Mouse (Mus musculus) small intestine, adult 2 months (tissue): ENCODE results near the gene Trmu. TPM values are rescaled to one million over a fixed set of nuclear protein-coding genes. Genes with fewer than 3 reads are reported as not detected.

Experiments used
- H3K27ac ChIP-seq: fragments of 200-500 bp; 2 replicates; pipeline ENCODE4 v1.5.1; 2012; ENCODE audit warnings: low read depth, low read length, control low read depth, inconsistent platforms; ENCODE audit not compliant: insufficient read depth
- H3K27me3 ChIP-seq: fragments of 200-500 bp; 2 replicates; pipeline ENCODE4 v1.6.1; 2012; ENCODE audit warnings: mild to moderate bottlenecking, moderate library complexity, low read length, inconsistent platforms; ENCODE audit not compliant: control insufficient read depth, insufficient read depth
- H3K36me3 ChIP-seq: fragments of 200-500 bp; 2 replicates; pipeline ENCODE4 v1.6.1; 2012; ENCODE audit warnings: mild to moderate bottlenecking, low read length, control low read depth, inconsistent platforms; ENCODE audit not compliant: control insufficient read depth, insufficient read depth
- H3K4me1 ChIP-seq: fragments of 200-500 bp; 2 replicates; pipeline ENCODE4 v1.6.1; 2012; ENCODE audit warnings: low read length, inconsistent platforms, mixed read lengths; ENCODE audit not compliant: control insufficient read depth, insufficient read depth, insufficient read length
- H3K4me3 ChIP-seq: fragments of 200-500 bp; 2 replicates; pipeline ENCODE4 v1.5.1; 2012; ENCODE audit warnings: low read depth, mild to moderate bottlenecking, control low read depth, inconsistent platforms, low read length, moderate library complexity
- CTCF ChIP-seq: fragments of 200-500 bp; IDR thresholded peaks from 2 replicates; pipeline ENCODE4 v1.5.1; 2012; ENCODE audit warnings: low read depth, mild to moderate bottlenecking, control low read depth, inconsistent platforms, low read length, moderate library complexity, mixed read lengths; ENCODE audit not compliant: insufficient replicate concordance, insufficient read length; ENCODE audit errors: extremely low read depth
- POLR2A ChIP-seq: fragments of 200-500 bp; IDR thresholded peaks from 2 replicates; pipeline ENCODE4 v1.6.1; 2012; ENCODE audit warnings: low read depth, mild to moderate bottlenecking, control low read depth, inconsistent platforms, low read length, moderate library complexity
- WGBS: fragments of 180-500 bp; shearing (Covaris S2); methylation state at CpG from one replicate; pipeline ENCODE4 v1.1.7; 2018; 5-methylcytosine and 5-hydroxymethylcytosine counted together
- polyA plus RNA-seq: library from polyadenylated mRNA; depleted of rRNA; stranded (reverse); fragments of >200 nt; gene quantifications from 2 replicates; pipeline ENCODE4 v1.2.3, GENCODE M21; 2012

Gene Trmu
- polyA plus RNA-seq, 1 experiment, result 16.0 TPM

GRCm38 (mm10) chr15:85893871-85894270 lies 14.8 kb downstream of the Trmu start:
- 92% methylated on average over 7 of the region's 7 CpGs for WGBS
- Histone ChIP-seq H3K27ac (no peak overlapping the region), H3K4me3 (no peak overlapping the region), H3K36me3 (peaks cover 54% of the 10 kb centered on the region), H3K27me3 (no peaks in the 10 kb centered on the region), H3K4me1 (no peaks in the 10 kb centered on the region)
- TF ChIP-seq POLR2A, result no peak

DNA sequence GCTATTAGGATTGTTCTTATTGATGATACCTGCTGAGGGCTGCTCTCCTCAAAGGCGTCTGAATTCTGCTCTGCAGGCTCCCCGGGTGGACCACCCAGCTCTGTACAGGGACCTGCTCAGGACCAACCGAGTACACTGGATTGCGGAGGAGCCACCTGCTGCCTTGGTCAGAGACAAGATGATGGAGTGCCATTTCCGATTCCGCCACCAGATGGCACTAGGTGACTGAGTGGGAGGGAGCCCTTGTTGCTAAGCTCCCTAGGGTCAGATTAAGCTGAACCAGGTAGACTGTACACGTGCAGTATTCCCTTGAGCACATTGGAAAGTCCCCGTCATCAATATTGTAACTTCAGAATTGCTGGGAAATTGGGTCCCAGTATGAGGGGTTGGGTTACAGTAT lies 17.2 kb downstream of the Trmu start:
- Histone ChIP-seq H3K4me3 (no peak overlapping the region), H3K27me3 (no peaks in the 10 kb centered on the region), H3K27ac (no peak overlapping the region), H3K36me3 (peaks cover 42% of the 10 kb centered on the region), H3K4me1 (no peaks in the 10 kb centered on the region)
- WGBS, result 17% methylated on average over 8 of the region's 8 CpGs
- TF ChIP-seq CTCF (peak; percentile 90; the same call in 1 of the 2 replicates), POLR2A (no peak)

DNA sequence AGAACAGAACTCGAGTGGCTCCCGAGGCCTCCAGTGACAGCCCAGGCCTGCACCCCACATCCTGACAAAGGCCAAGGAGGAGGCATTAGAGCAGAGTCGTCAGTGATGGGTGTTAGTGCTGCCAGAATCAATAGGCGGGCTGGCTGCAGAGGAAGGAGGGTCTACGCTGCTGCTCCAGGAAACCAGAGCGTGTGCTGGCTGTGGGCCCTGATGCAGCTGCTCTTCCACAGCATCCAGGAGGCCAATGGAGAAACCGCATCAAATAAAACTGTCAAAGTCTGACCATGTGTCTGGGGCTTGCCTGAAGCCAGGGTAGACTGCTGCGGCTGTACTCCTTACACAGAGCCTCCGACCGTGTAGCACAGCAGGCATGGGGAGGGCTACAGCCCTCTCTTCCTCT lies 18.0 kb downstream of the Trmu start:
- Histone ChIP-seq H3K4me1 (no peaks in the 10 kb centered on the region), H3K27me3 (no peaks in the 10 kb centered on the region), H3K4me3 (no peak overlapping the region), H3K27ac (no peak overlapping the region), H3K36me3 (peaks cover 41% of the 10 kb centered on the region)
- TF ChIP-seq POLR2A (no peak), CTCF (no peak)
- WGBS, result 91% methylated on average over 10 of the region's 10 CpGs

DNA sequence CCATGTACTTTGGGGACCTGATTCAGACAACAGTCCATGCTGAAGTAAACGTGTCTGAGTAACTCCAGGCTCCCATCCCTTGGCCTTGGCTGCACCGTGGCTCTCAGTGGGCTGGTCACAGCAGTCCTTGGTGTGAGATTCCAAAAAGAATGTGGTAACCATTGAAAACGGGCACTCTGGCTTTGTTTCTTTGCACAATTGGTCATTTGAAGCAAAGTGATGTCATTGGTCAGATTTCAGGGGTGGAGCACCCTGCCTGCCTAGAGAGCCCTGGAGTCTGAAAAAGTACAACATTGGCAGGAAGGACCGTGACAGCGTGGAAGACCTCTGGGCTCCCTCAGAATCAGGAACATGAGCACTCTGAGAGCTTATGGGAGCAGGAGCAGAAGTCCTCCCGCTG lies 20.3 kb downstream of the Trmu start:
- no peak overlapping the region for H3K27ac ChIP-seq
- no peaks in the 10 kb centered on the region for H3K27me3 ChIP-seq
- no peak for TF ChIP-seq POLR2A
- no peak for TF ChIP-seq CTCF
- WGBS, result 81% methylated on average over 6 of the region's 6 CpGs
- no peaks in the 10 kb centered on the region for H3K4me1 ChIP-seq
- H3K4me3 ChIP-seq, result no peak overlapping the region
- H3K36me3 ChIP-seq, result peaks cover 21% of the 10 kb centered on the region

DNA sequence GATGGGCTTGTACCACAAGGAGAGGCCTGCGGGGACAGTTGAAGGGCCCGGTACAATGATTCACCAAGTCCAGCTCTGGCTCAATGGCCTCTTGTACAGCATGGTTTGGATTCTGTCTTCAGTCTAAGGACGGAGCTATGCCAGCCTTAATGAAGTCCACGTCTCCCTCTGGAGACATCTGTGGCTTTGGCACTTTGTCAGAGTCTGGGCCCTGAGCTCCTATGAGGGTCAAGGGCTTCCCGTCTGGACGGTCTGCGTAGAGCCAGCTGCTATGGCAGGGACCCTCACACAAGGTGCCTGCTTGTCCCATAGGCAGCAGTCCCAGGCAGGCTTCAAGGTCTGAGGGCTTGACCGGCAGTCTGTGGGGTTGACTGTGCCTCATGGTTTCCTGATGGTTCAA lies 21.2 kb downstream of the Trmu start:
- H3K4me1 ChIP-seq, result no peaks in the 10 kb centered on the region
- TF ChIP-seq POLR2A (no peak), CTCF (no peak)
- H3K27ac ChIP-seq, result no peak overlapping the region
- WGBS, result 82% methylated on average over 8 of the region's 8 CpGs
- peaks cover 17% of the 10 kb centered on the region for H3K36me3 ChIP-seq
- no peaks in the 10 kb centered on the region for H3K27me3 ChIP-seq
- no peak overlapping the region for H3K4me3 ChIP-seq

DNA sequence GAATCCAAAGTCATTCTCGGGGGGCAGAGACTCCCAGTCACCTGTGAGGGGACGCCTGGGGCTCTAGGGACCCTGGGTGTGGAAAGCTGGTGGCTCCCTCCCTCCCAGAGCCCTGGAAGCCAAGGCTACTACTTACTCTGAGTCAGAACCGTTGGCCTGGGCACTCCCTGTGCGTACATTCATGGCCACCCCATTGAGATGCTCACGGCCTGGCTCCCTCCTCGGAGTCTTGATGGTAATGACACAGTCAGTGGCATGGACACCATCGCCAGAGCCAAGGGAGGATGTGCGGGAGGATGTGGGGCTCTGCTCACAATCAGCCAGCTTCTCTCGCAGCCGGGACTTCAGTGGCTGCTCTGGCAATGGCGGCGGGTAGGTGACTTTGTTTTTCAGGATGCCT lies 21.7 kb downstream of the Trmu start:
- WGBS, result 81% methylated on average over 12 of the region's 12 CpGs
- Histone ChIP-seq H3K27ac (no peak overlapping the region), H3K36me3 (peaks cover 14% of the 10 kb centered on the region), H3K27me3 (no peaks in the 10 kb centered on the region), H3K4me3 (no peak overlapping the region), H3K4me1 (no peaks in the 10 kb centered on the region)
- TF ChIP-seq POLR2A (no peak), CTCF (no peak)

DNA sequence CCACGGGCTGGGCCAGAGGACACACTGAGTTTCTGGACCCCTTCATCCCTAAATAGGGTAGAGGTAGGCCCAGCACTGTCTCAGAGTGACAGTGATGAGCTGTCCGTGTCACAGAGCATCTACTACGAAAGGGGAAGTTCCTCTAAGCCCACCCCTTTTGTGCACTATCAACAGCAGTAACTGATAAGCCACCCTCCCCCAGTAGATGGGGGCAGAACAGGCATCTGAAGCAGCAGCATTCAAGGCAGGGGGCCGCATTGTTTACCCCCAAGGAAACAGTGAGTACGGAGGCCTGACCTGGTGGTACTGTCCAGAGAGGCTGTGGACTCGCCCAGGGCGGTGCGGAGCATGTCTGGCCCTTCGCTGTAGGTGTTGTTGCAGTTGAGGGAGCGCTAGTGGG lies 23.4 kb downstream of the Trmu start:
- peaks cover 6% of the 10 kb centered on the region for H3K36me3 ChIP-seq
- H3K4me3 ChIP-seq, result no peak overlapping the region
- WGBS, result 84% methylated on average over 10 of the region's 10 CpGs
- no peaks in the 10 kb centered on the region for H3K27me3 ChIP-seq
- H3K27ac ChIP-seq, result no peak overlapping the region
- no peaks in the 10 kb centered on the region for H3K4me1 ChIP-seq
- TF ChIP-seq CTCF, result no peak
- no peak for TF ChIP-seq POLR2A

- no peak overlapping the region for H3K4me3 ChIP-seq
- H3K27ac ChIP-seq, result no peak overlapping the region
- no peaks in the 10 kb centered on the region for H3K36me3 ChIP-seq
- H3K4me1 ChIP-seq, result peaks cover 4% of the 10 kb centered on the region; the same call in 1 of the 2 replicates
- TF ChIP-seq POLR2A, result no peak
- TF ChIP-seq CTCF, result peak; percentile 18; the same call in 1 of the 2 replicates
- no peaks in the 10 kb centered on the region for H3K27me3 ChIP-seq
- 64% methylated on average over 8 of the region's 8 CpGs for WGBS
These were observed 24.7 kb downstream of the Trmu start for GRCm38 (mm10) chr15:85903826-85904225.
